ENCODE assay signal across 9 mouse cellular contexts in the genomic region with DNA sequence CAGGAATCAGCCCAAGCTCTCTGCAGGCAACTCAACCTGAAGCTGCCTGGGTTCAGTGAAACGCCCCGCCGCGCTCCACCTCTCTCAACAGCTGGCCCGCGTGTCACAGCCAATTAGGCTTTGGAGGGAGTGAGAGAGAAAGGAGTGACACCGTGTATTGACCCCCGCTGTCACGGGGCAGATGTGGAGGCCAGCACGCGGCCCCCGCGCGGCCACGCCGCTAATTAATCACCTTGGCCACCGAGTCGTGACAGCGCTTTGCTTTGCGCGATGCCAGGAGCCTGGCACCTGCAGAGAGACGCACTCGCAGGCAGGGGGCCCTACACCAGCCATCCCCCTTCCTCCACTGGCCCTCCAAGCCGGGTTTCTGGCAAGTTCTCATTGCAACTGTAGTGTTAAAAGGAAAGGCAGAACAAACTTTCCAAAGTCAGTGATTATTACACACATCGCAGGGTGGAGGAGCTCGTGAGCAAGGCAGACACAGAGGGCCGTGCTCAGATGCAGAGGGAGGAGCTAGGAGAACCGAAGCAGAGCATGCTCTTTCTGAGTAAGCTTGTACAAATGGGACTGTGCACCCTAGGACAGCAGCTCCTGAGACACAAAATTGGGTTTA.
DNase-seq lines count a peak whose midpoint lies in the region; ATAC-seq lines count a peak whose summit lies in the region.
"Had no signal": no experiment of that assay in that cellular context is flagged by ENCODE, and none has a peak within 500 bp of the region (broad histone marks: within the 10 kb centered on the region; RNA-seq: fewer than 3 reads in every experiment).

No protein-coding gene starts in this region.

- ATAC-seq in midbrain, embryonic 15.5 days (replicated peaks), result peak; percentile 72

- H3K4me2 ChIP-seq in midbrain, embryonic 15.5 days, result peak overlapping the region; percentile 57

- intact Hi-C loops in gastrocnemius, postnatal 14 days (cut with DNase I; ENCODE audit: low total_unique reads), result no loop called here
- intact Hi-C loops in heart, postnatal 14 days (cut with DNase I), result no loop called here

- H3K9ac ChIP-seq in midbrain, embryonic 15.5 days, result 0 out of 2 replicates have a peak overlapping the region, but pooled peaks have one; percentile 0

- 0 out of 2 replicates have a peak overlapping the region, but pooled peaks have one; percentile 14 for H3K27ac ChIP-seq in limb, embryonic 10.5 days
- no peak overlapping the region for H3K27ac ChIP-seq in midbrain, embryonic 15.5 days

- WGBS in limb, embryonic 10.5 days, result under 1% methylated on average over 28 of the region's 28 CpGs
- WGBS in midbrain, embryonic 15.5 days, result under 1% methylated on average over 28 of the region's 28 CpGs

- H3K36me3 ChIP-seq in limb, embryonic 10.5 days, result no peaks in the 10 kb centered on the region
- H3K36me3 ChIP-seq in midbrain, embryonic 15.5 days (replicated peaks), result no peaks in the 10 kb centered on the region
- H3K36me3 ChIP-seq: G1E had no signal

- peak overlapping the region; percentile 51 for H3K4me3 ChIP-seq in limb, embryonic 10.5 days
- H3K4me3 ChIP-seq in midbrain, embryonic 15.5 days, result peak overlapping the region; percentile 22

- DNase-seq in gastrocnemius, postnatal 14 days, result peak; percentile 13
- DNase-seq in gastrocnemius, adult 18-20 months (ENCODE audit: low spot score), result no peak
- peak; percentile 35 for DNase-seq in embryo, embryonic 11.5 days (ENCODE audit: low read depth, low spot score)
- DNase-seq in heart, postnatal 14 days, result peak; percentile 15 to 26
- peak; percentile 78 for DNase-seq in limb, embryonic 10.5 days (ENCODE audit: low spot score)
- no peak for DNase-seq in thymus, postnatal 25 days
- DNase-seq in left cerebral cortex, adult 18-20 months (ENCODE audit: low spot score in 2 of 2), result no peak

- peaks cover 50% of the 10 kb centered on the region for H3K27me3 ChIP-seq in limb, embryonic 10.5 days (ENCODE audit: low read depth, poor library complexity, severe bottlenecking)
- no peaks in the 10 kb centered on the region for H3K27me3 ChIP-seq in midbrain, embryonic 15.5 days (replicated peaks)

- H3K9me3 ChIP-seq in limb, embryonic 10.5 days (replicated peaks), result no peaks in the 10 kb centered on the region
- no peaks in the 10 kb centered on the region for H3K9me3 ChIP-seq in midbrain, embryonic 15.5 days

- peaks cover 33% of the 10 kb centered on the region for H3K4me1 ChIP-seq in limb, embryonic 10.5 days
- peaks cover 7% of the 10 kb centered on the region for H3K4me1 ChIP-seq in midbrain, embryonic 15.5 days

Comparison
In these comparisons a context has a peak if more than half of its experiments do, and no peak if none do; other contexts are left out.
1. DNase-seq: peak in gastrocnemius, postnatal 14 days (single experiment), embryo, embryonic 11.5 days (single experiment), heart, postnatal 14 days (2 of 2) and limb, embryonic 10.5 days (single experiment); none in gastrocnemius, adult 18-20 months (single experiment), thymus, postnatal 25 days (single experiment) and left cerebral cortex, adult 18-20 months (0 of 2).